Mouse (Mus musculus): ENCODE data around the gene Amelx.

The Amelx gene

GRCm38 (mm10) chrX:169187100-169187499 is at the start of gene Amelx:
Gene Amelx (minus strand): TSS chrX:169187200.
- no peak for DNase-seq (ENCODE audit: low read depth, low spot score)

GRCm38 (mm10) chrX:169222357-169223062 is 35.5 kb upstream of the Amelx start:
- no peak for DNase-seq (ENCODE audit: low read depth, low spot score)

- DNase-seq (ENCODE audit: low read depth, low spot score), result no peak
These were observed 33.1 kb upstream of the Amelx start for GRCm38 (mm10) chrX:169220064-169220463.

GRCm38 (mm10) chrX:169210019-169210418 is 23.0 kb upstream of the Amelx start:
- no peak for DNase-seq (ENCODE audit: low read depth, low spot score)

GRCm38 (mm10) chrX:169178634-169179033 is 8.4 kb downstream of the Amelx start:
- DNase-seq (ENCODE audit: low read depth, low spot score), result no peak

GRCm38 (mm10) chrX:169173796-169174195 is 13.2 kb downstream of the Amelx start:
- no peak for DNase-seq (ENCODE audit: low read depth, low spot score)

GRCm38 (mm10) chrX:169170981-169171380 is 16.0 kb downstream of the Amelx start:
- no peak for DNase-seq (ENCODE audit: low read depth, low spot score)

- DNase-seq (ENCODE audit: low read depth, low spot score), result no peak
These were observed 28.6 kb downstream of the Amelx start for GRCm38 (mm10) chrX:169158385-169158784.

GRCm38 (mm10) chrX:169153805-169154204 is 33.2 kb downstream of the Amelx start:
- DNase-seq (ENCODE audit: low read depth, low spot score), result no peak

- no peak for DNase-seq (ENCODE audit: low read depth, low spot score)
These were observed 46.5 kb downstream of the Amelx start for GRCm38 (mm10) chrX:169140467-169140866.

- no peak for DNase-seq (ENCODE audit: low read depth, low spot score)
These were observed 47.2 kb downstream of the Amelx start for GRCm38 (mm10) chrX:169139758-169140157.
